Mouse (Mus musculus) cortical plate, adult 2 months (tissue): ENCODE measurements at regions not wholly inside any gene's neighbourhood (a gene's known extent, or its start where the extent isn't known, plus 50 kb on each side); places are given as distances from the start of the nearest gene placed in this dataset.

Source experiments
- H3K27ac ChIP-seq: fragments of 200-500 bp; 2 replicates; pipeline ENCODE4 v1.5.1; 2012; ENCODE audit warnings: low read length, control low read depth, inconsistent platforms; ENCODE audit not compliant: insufficient read depth
- H3K4me1 ChIP-seq: fragments of 200-500 bp; 2 replicates; pipeline ENCODE4 v1.6.1; 2011; ENCODE audit warnings: low read length; ENCODE audit not compliant: control insufficient read depth, insufficient read depth
- H3K4me3 ChIP-seq: fragments of 200-500 bp; 2 replicates; pipeline ENCODE4 v1.5.1; 2011; ENCODE audit warnings: mild to moderate bottlenecking, low read length, control low read depth; ENCODE audit not compliant: insufficient read depth
- CTCF ChIP-seq: fragments of 200-500 bp; IDR thresholded peaks from 2 replicates; pipeline ENCODE4 v1.5.1; 2011; ENCODE audit warnings: mild to moderate bottlenecking, control low read depth, low read length; ENCODE audit not compliant: insufficient read depth; ENCODE audit errors: extremely low read depth
- POLR2A ChIP-seq: fragments of 200-500 bp; IDR thresholded peaks from 2 replicates; pipeline ENCODE4 v1.6.1; 2011; ENCODE audit warnings: mild to moderate bottlenecking, low read length, control low read depth; ENCODE audit not compliant: insufficient read depth; ENCODE audit errors: extremely low read depth

GRCm38 (mm10) chr2:108110140-108110539, 819.7 kb downstream of the Kcna4 start:
- no peaks in the 10 kb centered on the region for H3K4me1 ChIP-seq
- H3K4me3 ChIP-seq, result no peak overlapping the region
- no peak overlapping the region for H3K27ac ChIP-seq
- TF ChIP-seq CTCF (no peak), POLR2A (no peak)

- TF ChIP-seq POLR2A, result no peak
- TF ChIP-seq CTCF, result no peak
- Histone ChIP-seq H3K27ac (no peak overlapping the region), H3K4me1 (no peaks in the 10 kb centered on the region), H3K4me3 (no peak overlapping the region)
Measured at GRCm38 (mm10) chr2:108145694-108146093, 855.3 kb downstream of the Kcna4 start.

GRCm38 (mm10) chr2:108148221-108148620, 857.8 kb downstream of the Kcna4 start:
- Histone ChIP-seq H3K4me1 (no peaks in the 10 kb centered on the region), H3K4me3 (no peak overlapping the region), H3K27ac (no peak overlapping the region)
- TF ChIP-seq POLR2A (no peak), CTCF (no peak)

GRCm38 (mm10) chr2:108156189-108156588, 865.8 kb downstream of the Kcna4 start:
- Histone ChIP-seq H3K4me3 (no peak overlapping the region), H3K27ac (no peak overlapping the region), H3K4me1 (no peaks in the 10 kb centered on the region)
- no peak for TF ChIP-seq POLR2A
- no peak for TF ChIP-seq CTCF

- Histone ChIP-seq H3K4me3 (no peak overlapping the region), H3K27ac (no peak overlapping the region)
- TF ChIP-seq POLR2A (no peak), CTCF (no peak)
Measured at GRCm38 (mm10) chr2:108157731-108158130, 867.3 kb downstream of the Kcna4 start.

GRCm38 (mm10) chr2:108158311-108158710, 867.9 kb downstream of the Kcna4 start:
- TF ChIP-seq POLR2A (no peak), CTCF (no peak)
- Histone ChIP-seq H3K4me3 (no peak overlapping the region), H3K4me1 (no peaks in the 10 kb centered on the region), H3K27ac (no peak overlapping the region)

More at GRCm38 (mm10) chr2:108157731-108158130, 867.3 kb downstream of the Kcna4 start:
- no peaks in the 10 kb centered on the region for H3K4me1 ChIP-seq

GRCm38 (mm10) chr2:108160865-108161264, 870.4 kb downstream of the Kcna4 start:
- no peak overlapping the region for H3K27ac ChIP-seq
- no peak for TF ChIP-seq CTCF
- TF ChIP-seq POLR2A, result no peak
- H3K4me1 ChIP-seq, result no peaks in the 10 kb centered on the region
- H3K4me3 ChIP-seq, result no peak overlapping the region

- TF ChIP-seq POLR2A (no peak), CTCF (no peak)
- Histone ChIP-seq H3K27ac (no peak overlapping the region), H3K4me3 (no peak overlapping the region), H3K4me1 (no peaks in the 10 kb centered on the region)
Measured at GRCm38 (mm10) chr2:108165085-108165484, 874.6 kb downstream of the Kcna4 start.
